Mouse (Mus musculus): ENCODE measurements around the gene Edrf1. TPM values are rescaled to one million over a fixed set of nuclear protein-coding genes. Genes with fewer than 3 reads are reported as not detected.

The Edrf1 gene
- polyA plus RNA-seq, 2 experiments = 21.8 to 22.7 TPM

DNA sequence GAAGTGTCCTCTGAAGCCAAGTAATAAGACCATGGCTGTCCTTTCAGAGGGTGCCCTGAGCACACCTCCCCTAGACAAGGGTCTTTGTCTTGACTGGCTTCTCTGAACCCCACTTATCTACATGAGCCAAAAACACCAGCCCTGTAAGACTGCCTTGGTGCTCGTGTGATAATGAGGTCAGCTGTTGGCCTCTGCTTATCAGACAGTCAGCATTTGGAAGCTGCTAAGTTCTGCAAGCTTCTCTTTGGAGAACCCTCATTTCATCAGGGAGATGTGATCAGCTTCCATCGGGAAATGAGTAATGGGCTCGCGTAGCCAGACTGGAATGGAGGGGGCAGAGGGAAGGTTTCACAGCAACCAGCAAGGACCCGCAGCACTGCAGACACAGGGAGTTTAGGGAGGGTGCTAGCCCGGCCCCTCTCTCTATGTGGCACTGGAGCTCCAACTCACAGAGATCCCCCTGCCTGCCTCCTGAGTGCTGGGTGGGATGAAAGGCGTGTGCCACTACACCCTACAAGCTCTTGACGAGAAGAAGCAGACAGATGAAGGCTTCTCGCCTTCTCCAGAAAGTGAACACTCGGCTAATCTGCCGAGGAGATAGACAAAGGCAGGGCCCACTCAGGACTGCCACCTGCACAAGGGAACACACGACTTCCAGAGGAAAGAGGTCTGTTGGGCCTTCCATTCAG, 60.8 kb downstream of the Edrf1 start:
- Histone ChIP-seq H3K27ac (replicated peaks; ENCODE audit: low read depth, low read length) (no peak overlapping the region), H3K9me3 (ENCODE audit: control insufficient read depth, low read length) (no peaks in the 10 kb centered on the region), H3K4me1 (ENCODE audit: control insufficient read depth, insufficient read depth, low read length) (no peaks in the 10 kb centered on the region), H3K36me3 (ENCODE audit: control insufficient read depth, insufficient read depth, low read length) (peaks cover 7% of the 10 kb centered on the region), H3K27me3 (ENCODE audit: control insufficient read depth, insufficient read depth, low read length) (no peaks in the 10 kb centered on the region), H3K9ac (ENCODE audit: low read depth, low read length, severe bottlenecking) (no peak overlapping the region), H3K4me2 (replicated peaks; ENCODE audit: low read depth, low read length, severe bottlenecking) (no peak overlapping the region), H3K4me3 (replicated peaks; ENCODE audit: low read length) (no peak overlapping the region)
- TF ChIP-seq POLR2A (IDR thresholded peaks at IDR 0.05; ENCODE audit: borderline replicate concordance, extremely low read depth, insufficient read depth, insufficient read length) = no peak
- ATAC-seq (ENCODE audit: low FRiP score, low read depth) = no peak
- 90% methylated on average over 12 of the region's 12 CpGs for WGBS
- DNase-seq (ENCODE audit: low spot score) = no peak

DNA sequence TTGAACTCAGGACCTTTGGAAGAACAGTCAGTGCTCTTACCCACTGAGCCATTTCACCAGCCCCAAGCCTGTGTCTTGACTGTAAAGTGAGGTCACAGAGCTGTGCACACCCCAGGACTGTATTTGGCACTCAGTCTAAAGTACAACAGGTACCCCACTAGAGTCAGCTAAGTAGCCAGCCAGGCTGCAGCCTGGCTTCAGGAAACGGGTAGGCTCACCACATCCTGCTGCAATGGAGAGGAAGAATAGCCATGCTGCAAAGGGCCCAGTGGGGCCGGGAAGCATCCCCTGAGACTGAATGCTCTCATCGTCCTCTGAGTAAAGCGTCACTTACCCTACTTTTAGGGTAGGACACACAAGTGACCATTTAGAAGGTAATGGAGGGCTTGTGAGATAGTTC, 62.5 kb downstream of the Edrf1 start:
- TF ChIP-seq POLR2A (IDR thresholded peaks at IDR 0.05; ENCODE audit: borderline replicate concordance, extremely low read depth, insufficient read depth, insufficient read length) = no peak
- WGBS = 87% methylated on average over 4 of the region's 4 CpGs
- H3K4me1 ChIP-seq (ENCODE audit: control insufficient read depth, insufficient read depth, low read length) = no peaks in the 10 kb centered on the region

DNA sequence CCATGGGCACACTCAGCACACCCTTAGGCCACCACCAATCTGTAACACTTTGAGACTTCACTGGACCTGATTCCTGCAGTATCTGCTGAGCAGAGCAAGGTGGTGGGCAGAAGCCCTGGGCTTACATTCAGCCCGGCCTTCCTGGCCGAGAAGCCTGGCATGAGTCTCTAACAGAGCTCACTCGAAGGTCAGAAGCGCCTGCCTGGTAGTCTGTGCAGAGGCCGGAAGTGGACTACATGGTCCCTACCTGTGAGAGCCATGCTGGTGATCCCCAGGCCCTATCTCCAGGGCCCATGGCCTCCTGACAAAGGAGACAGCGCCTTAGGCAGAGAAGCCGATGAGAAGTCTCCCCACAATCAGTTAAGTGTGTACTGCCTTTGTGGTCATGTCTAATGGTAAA, 64.0 kb downstream of the Edrf1 start:
- Histone ChIP-seq H3K4me1 (ENCODE audit: control insufficient read depth, insufficient read depth, low read length) (no peaks in the 10 kb centered on the region), H3K9ac (ENCODE audit: low read depth, low read length, severe bottlenecking) (no peak overlapping the region), H3K9me3 (ENCODE audit: control insufficient read depth, low read length) (no peaks in the 10 kb centered on the region), H3K36me3 (ENCODE audit: control insufficient read depth, insufficient read depth, low read length) (peaks cover 7% of the 10 kb centered on the region), H3K4me3 (replicated peaks; ENCODE audit: low read length) (no peak overlapping the region), H3K27ac (replicated peaks; ENCODE audit: low read depth, low read length) (no peak overlapping the region), H3K4me2 (replicated peaks; ENCODE audit: low read depth, low read length, severe bottlenecking) (no peak overlapping the region), H3K27me3 (ENCODE audit: control insufficient read depth, insufficient read depth, low read length) (no peaks in the 10 kb centered on the region)
- DNase-seq (ENCODE audit: low spot score) (no peak), ATAC-seq (ENCODE audit: low FRiP score, low read depth) (no peak)
- no peak for TF ChIP-seq POLR2A (IDR thresholded peaks at IDR 0.05; ENCODE audit: borderline replicate concordance, extremely low read depth, insufficient read depth, insufficient read length)
- WGBS = 94% methylated on average over 7 of the region's 7 CpGs

More for the DNA sequence above, 62.5 kb downstream of the Edrf1 start:
- no peaks in the 10 kb centered on the region for H3K9me3 ChIP-seq (ENCODE audit: control insufficient read depth, low read length)
- ATAC-seq (ENCODE audit: low FRiP score, low read depth) (no peak), DNase-seq (ENCODE audit: low spot score) (no peak)
- H3K4me2 ChIP-seq (replicated peaks; ENCODE audit: low read depth, low read length, severe bottlenecking) = no peak overlapping the region
- no peak overlapping the region for H3K27ac ChIP-seq (replicated peaks; ENCODE audit: low read depth, low read length)
- peaks cover 7% of the 10 kb centered on the region for H3K36me3 ChIP-seq (ENCODE audit: control insufficient read depth, insufficient read depth, low read length)
- H3K9ac ChIP-seq (ENCODE audit: low read depth, low read length, severe bottlenecking) = no peak overlapping the region
- no peaks in the 10 kb centered on the region for H3K27me3 ChIP-seq (ENCODE audit: control insufficient read depth, insufficient read depth, low read length)
- H3K4me3 ChIP-seq (replicated peaks; ENCODE audit: low read length) = no peak overlapping the region

DNA sequence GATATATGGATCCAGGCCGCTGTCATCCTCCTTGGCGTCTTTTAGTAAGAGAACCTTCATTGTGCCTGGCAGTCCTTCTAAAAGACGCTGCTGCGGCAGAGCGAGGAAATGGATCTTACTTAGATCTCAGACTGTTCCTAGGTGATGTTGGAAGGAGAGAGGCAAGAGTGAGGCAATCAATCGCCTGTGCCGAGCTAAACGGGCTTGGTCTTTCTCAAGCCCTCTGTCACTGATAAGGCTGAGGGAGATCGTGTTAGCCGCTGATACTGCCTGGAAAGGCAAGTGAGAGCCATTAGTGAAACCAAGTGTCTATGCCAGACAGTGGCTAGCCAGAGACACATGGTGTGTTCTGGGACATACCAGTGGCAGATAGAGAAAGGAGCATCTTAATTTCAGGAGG, 65.0 kb downstream of the Edrf1 start:
- H3K4me3 ChIP-seq (replicated peaks; ENCODE audit: low read length) = no peak overlapping the region
- ATAC-seq (ENCODE audit: low FRiP score, low read depth) = no peak
- H3K9me3 ChIP-seq (ENCODE audit: control insufficient read depth, low read length) = peaks cover under 1% of the 10 kb centered on the region; the same call in 1 of the 2 replicates
- 87% methylated on average over 10 of the region's 10 CpGs for WGBS
- H3K9ac ChIP-seq (ENCODE audit: low read depth, low read length, severe bottlenecking) = no peak overlapping the region
- no peaks in the 10 kb centered on the region for H3K4me1 ChIP-seq (ENCODE audit: control insufficient read depth, insufficient read depth, low read length)
- H3K27me3 ChIP-seq (ENCODE audit: control insufficient read depth, insufficient read depth, low read length) = no peaks in the 10 kb centered on the region
- no peak overlapping the region for H3K27ac ChIP-seq (replicated peaks; ENCODE audit: low read depth, low read length)
- no peak overlapping the region for H3K4me2 ChIP-seq (replicated peaks; ENCODE audit: low read depth, low read length, severe bottlenecking)
- peaks cover 7% of the 10 kb centered on the region for H3K36me3 ChIP-seq (ENCODE audit: control insufficient read depth, insufficient read depth, low read length)
- DNase-seq (ENCODE audit: low spot score) = no peak
- TF ChIP-seq POLR2A (IDR thresholded peaks at IDR 0.05; ENCODE audit: borderline replicate concordance, extremely low read depth, insufficient read depth, insufficient read length) = no peak

DNA sequence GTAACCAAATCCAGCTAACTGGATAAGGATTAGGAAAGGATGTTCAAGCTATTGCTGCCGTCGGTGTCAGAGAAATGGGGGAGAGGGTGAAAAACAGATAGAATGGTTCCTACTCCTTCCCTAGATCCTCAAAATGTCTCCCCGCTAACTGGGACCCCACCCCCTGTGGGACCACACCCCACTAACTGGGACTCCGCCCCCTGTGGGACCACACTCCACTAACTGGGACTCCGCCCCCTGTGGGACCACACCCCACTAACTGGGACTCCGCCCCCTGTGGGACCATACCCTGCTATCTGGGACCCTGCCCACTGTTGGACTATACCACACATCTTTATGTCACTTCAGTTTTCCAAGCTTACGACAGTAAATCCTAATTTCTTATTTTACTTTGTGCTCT, 66.6 kb downstream of the Edrf1 start:
- DNase-seq (ENCODE audit: low spot score) (no peak), ATAC-seq (ENCODE audit: low FRiP score, low read depth) (no peak)
- Histone ChIP-seq H3K9ac (ENCODE audit: low read depth, low read length, severe bottlenecking) (no peak overlapping the region), H3K27ac (replicated peaks; ENCODE audit: low read depth, low read length) (no peak overlapping the region), H3K27me3 (ENCODE audit: control insufficient read depth, insufficient read depth, low read length) (no peaks in the 10 kb centered on the region), H3K4me2 (replicated peaks; ENCODE audit: low read depth, low read length, severe bottlenecking) (no peak overlapping the region), H3K4me1 (ENCODE audit: control insufficient read depth, insufficient read depth, low read length) (peaks cover 3% of the 10 kb centered on the region; the same call in 1 of the 2 replicates), H3K4me3 (replicated peaks; ENCODE audit: low read length) (no peak overlapping the region), H3K36me3 (ENCODE audit: control insufficient read depth, insufficient read depth, low read length) (peaks cover 7% of the 10 kb centered on the region; the same call in 1 of the 2 replicates), H3K9me3 (ENCODE audit: control insufficient read depth, low read length) (peaks cover 4% of the 10 kb centered on the region; the same call in 1 of the 2 replicates)
- WGBS = 94% methylated on average over 7 of the region's 7 CpGs
- no peak for TF ChIP-seq POLR2A (IDR thresholded peaks at IDR 0.05; ENCODE audit: borderline replicate concordance, extremely low read depth, insufficient read depth, insufficient read length)

All from limb, embryonic 14.5 days (tissue).